Mouse (Mus musculus): ENCODE results near the gene Cabp1.

GRCm38 (mm10) chr5:115203735-115204561 lies 9.8 kb upstream of the Cabp1 start:
- TF ChIP-seq POLR2A (IDR thresholded peaks at IDR 0.05; ENCODE audit: insufficient read length, low read depth), result no peak
- TF ChIP-seq USF1 (IDR thresholded peaks at IDR 0.05; ENCODE audit: low read depth), result no peak
- no peak for TF ChIP-seq MAX (IDR thresholded peaks at IDR 0.05; ENCODE audit: low read depth)
- TF ChIP-seq POLR2AphosphoS2 (IDR thresholded peaks at IDR 0.05; ENCODE audit: insufficient read length, low read depth), result no peak

Measured in myocyte (in vitro differentiated cells).